Mouse (Mus musculus) small intestine, adult 2 months (tissue): ENCODE measurements around the gene Mum1.
"Not testable (repeated sequence)": the region's sequence is repeated elsewhere in the genome, so short reads cannot be mapped to it uniquely, and the experiment has no call there.

Source experiments
- CTCF ChIP-seq: fragments of 200-500 bp; IDR thresholded peaks from 2 replicates; pipeline ENCODE4 v1.5.1; 2012; ENCODE audit warnings: low read depth, mild to moderate bottlenecking, control low read depth, inconsistent platforms, low read length, moderate library complexity, mixed read lengths; ENCODE audit not compliant: insufficient replicate concordance, insufficient read length; ENCODE audit errors: extremely low read depth
- POLR2A ChIP-seq: fragments of 200-500 bp; IDR thresholded peaks from 2 replicates; pipeline ENCODE4 v1.6.1; 2012; ENCODE audit warnings: low read depth, mild to moderate bottlenecking, control low read depth, inconsistent platforms, low read length, moderate library complexity

DNA sequence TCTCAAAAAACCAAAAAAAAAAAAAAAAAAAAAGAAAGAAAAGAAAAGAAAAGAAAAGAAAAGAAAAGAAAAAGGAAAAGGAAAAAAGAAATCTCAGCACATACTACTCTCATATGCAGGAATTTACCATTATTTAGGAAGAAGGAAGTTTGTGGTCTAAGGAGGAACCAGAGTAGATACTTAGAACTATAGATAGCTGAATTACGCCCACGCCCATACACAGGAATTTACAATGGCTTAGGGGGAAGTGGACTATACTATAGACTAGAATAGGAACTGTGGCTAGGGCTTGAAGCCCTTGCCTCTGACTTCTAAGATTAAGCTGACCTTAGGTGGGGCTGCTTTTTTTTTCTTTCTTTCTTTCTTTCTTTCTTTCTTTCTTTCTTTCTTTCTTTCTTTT lies 3.1 kb upstream of the Mum1 start:
- TF ChIP-seq CTCF, POLR2A: not testable (repeated sequence)
